Mouse (Mus musculus): ENCODE data around the gene Clmp. TPM values are rescaled to one million over a fixed set of nuclear protein-coding genes. Genes with fewer than 3 reads are reported as not detected.
"Not testable (repeated sequence)": the region's sequence is repeated elsewhere in the genome, so short reads cannot be mapped to it uniquely, and the experiment has no call there.

Clmp gene
- total RNA-seq, 2 experiments from 2014 or later, result 11.3 to 16.1 TPM

GRCm38 (mm10) chr9:40801614-40802532 is 116.1 kb downstream of the Clmp start:
- DNase-seq, result peak; percentile 29

- DNase-seq, result not testable (repeated sequence)
Measured at GRCm38 (mm10) chr9:40802533-40802875, 116.7 kb downstream of the Clmp start.

GRCm38 (mm10) chr9:40804576-40804975 is 118.8 kb downstream of the Clmp start:
- not testable (repeated sequence) for DNase-seq

- DNase-seq, result peak; percentile 79
Measured at GRCm38 (mm10) chr9:40805263-40805662, 119.5 kb downstream of the Clmp start.

- DNase-seq, result peak; percentile 25
Measured at GRCm38 (mm10) chr9:40806440-40807288, 120.9 kb downstream of the Clmp start.

GRCm38 (mm10) chr9:40807289-40807920 is 121.6 kb downstream of the Clmp start:
- DNase-seq, result peak; percentile 35

- DNase-seq, result no peak
Measured at GRCm38 (mm10) chr9:40808061-40808906, 122.5 kb downstream of the Clmp start.

GRCm38 (mm10) chr9:40808907-40809280 is 123.1 kb downstream of the Clmp start:
- no peak for DNase-seq

GRCm38 (mm10) chr9:40811860-40812259 is 126.1 kb downstream of the Clmp start:
- peak; percentile 14 for DNase-seq

- no peak for DNase-seq
Measured at GRCm38 (mm10) chr9:40814060-40814459, 128.3 kb downstream of the Clmp start.

- DNase-seq, result no peak
Measured at GRCm38 (mm10) chr9:40817325-40818028, 131.7 kb downstream of the Clmp start.

- no peak for DNase-seq
Measured at GRCm38 (mm10) chr9:40825601-40826000, 139.8 kb downstream of the Clmp start.

GRCm38 (mm10) chr9:40827366-40827765 is 141.6 kb downstream of the Clmp start:
- DNase-seq, result no peak

- peak; percentile 85 for DNase-seq
Measured at GRCm38 (mm10) chr9:40834569-40834968, 148.8 kb downstream of the Clmp start.

Other genes with a start within 250 kb of the Clmp start
- gene Gramd1b, start 154.6 kb upstream of the Clmp start, total RNA-seq (2021), result 10 to 100 TPM; 15.6 to 20.4 TPM
- not detected for gene Gm21915, start 15.3 kb upstream of the Clmp start, total RNA-seq (2021)
- 1,000 to 10,000 TPM; 1,094 to 1,113 TPM for gene Hspa8, start 115.0 kb downstream of the Clmp start, total RNA-seq (2021)
- not detected for gene Bsx, start 188.2 kb downstream of the Clmp start, total RNA-seq (2021)

Measured in gastrocnemius, postnatal 10 days (tissue).